ENCODE assay signal across 8 mouse cellular contexts in genomic region chr9:63568808-63569207, GRCm38 (mm10). TPM values are rescaled to one million over a fixed set of nuclear protein-coding genes. Genes with fewer than 3 reads are reported as not detected.
A peak's percentile ranks its signal among the peaks of the same experiment; 100 is the strongest.
DNase-seq lines count a peak whose midpoint lies in the region; ATAC-seq lines count a peak whose summit lies in the region.

No protein-coding gene starts in this region.

- H3K36me3 ChIP-seq in hindbrain, embryonic 14.5 days (replicated peaks; ENCODE audit: control insufficient read depth, insufficient read depth), result no peaks in the 10 kb centered on the region

- peak overlapping the region; percentile 20 for H3K4me2 ChIP-seq in hindbrain, embryonic 14.5 days (replicated peaks)

- WGBS in hindbrain, embryonic 14.5 days, result 11% methylated on average over 8 of the region's 8 CpGs

- no peak overlapping the region for H3K4me3 ChIP-seq in hindbrain, embryonic 14.5 days (replicated peaks; ENCODE audit: low read length)

- no peaks in the 10 kb centered on the region for H3K27me3 ChIP-seq in hindbrain, embryonic 14.5 days (ENCODE audit: control insufficient read depth, insufficient read depth, low read length)

- peak; percentile 25 for DNase-seq in left cerebral cortex, postnatal 4 days
- no peak for DNase-seq in left cerebral cortex, adult 8-10 months (ENCODE audit: low spot score in 2 of 2)
- peak; percentile 31 for DNase-seq in ZHBTc4 (ENCODE audit: low read depth, low spot score)
- DNase-seq in embryo, embryonic 9.5 days (ENCODE audit: extremely low spot score), result peak; percentile 20
- DNase-seq in hindbrain, embryonic 14.5 days (ENCODE audit: low spot score), result peak; percentile 53
- DNase-seq in gastrocnemius, postnatal 25 days, result no peak
- DNase-seq in cerebellum, postnatal 14 days, result no peak
- no peak for DNase-seq in gastrocnemius, postnatal 14 days

- H3K27ac ChIP-seq in hindbrain, embryonic 14.5 days, result no peak overlapping the region

- H3K9ac ChIP-seq in hindbrain, embryonic 14.5 days, result no peak overlapping the region

- no peaks in the 10 kb centered on the region for H3K9me3 ChIP-seq in hindbrain, embryonic 14.5 days (ENCODE audit: control insufficient read depth, low read length)

- intact Hi-C loops in left cerebral cortex, postnatal 4 days (cut with DNase I), result no loop called here
- intact Hi-C loops in gastrocnemius, postnatal 14 days (cut with DNase I; ENCODE audit: low total_unique reads), result no loop called here

- ATAC-seq in hindbrain, embryonic 14.5 days (ENCODE audit: low FRiP score), result no peak

- peaks cover 16% of the 10 kb centered on the region for H3K4me1 ChIP-seq in hindbrain, embryonic 14.5 days (replicated peaks; ENCODE audit: control insufficient read depth, insufficient read depth, low read length)

RNA-seq across cellular contexts. Expression of gene Iqch, which starts 33.5 kb away (rescaled TPM):
- under 1 TPM in 1 of 2 experiments, not detected in 1; 0.16 TPM for total RNA-seq in left cerebral cortex, postnatal 4 days (2021)
- under 1 TPM in 2 of 4 experiments, not detected in 2; 0.11 to 0.19 TPM for total RNA-seq in left cerebral cortex, adult 8-10 months (2022)
- 0.21 and 0.37 TPM in 2 replicates for polyA plus RNA-seq in hindbrain, embryonic 14.5 days (2014; fragmentation: Nextera tagmentation; extraction: Ambion mirVana)
- total RNA-seq in gastrocnemius, postnatal 25 days (2021), result not detected
- under 1 TPM in 1 of 2 experiments, not detected in 1; 0.07 TPM for total RNA-seq in gastrocnemius, postnatal 14 days (2021)

RNA-seq across cellular contexts. Expression of gene Aagab, which starts 33.7 kb away (rescaled TPM):
- total RNA-seq in left cerebral cortex, postnatal 4 days (2021), result 10 to 100 TPM; 46.5 to 47.2 TPM
- 10 to 100 TPM; 41.2 to 50.7 (median 46.4) TPM for total RNA-seq in left cerebral cortex, adult 8-10 months (2022)
- 59.2 and 66.6 TPM in 2 replicates for polyA plus RNA-seq in hindbrain, embryonic 14.5 days (2014; fragmentation: Nextera tagmentation; extraction: Ambion mirVana)
- 10 to 100 TPM; 10.1 to 12.4 TPM for total RNA-seq in gastrocnemius, postnatal 25 days (2021)
- total RNA-seq in gastrocnemius, postnatal 14 days (2021), result 10 to 100 TPM in 1 of 2 experiments, 1 to 10 TPM in 1; 9.3 to 11.2 TPM

Comparison
In these comparisons a context has a peak if more than half of its experiments do, and no peak if none do; other contexts are left out.
1. DNase-seq: peak in left cerebral cortex, postnatal 4 days (single experiment), ZHBTc4 (single experiment), embryo, embryonic 9.5 days (single experiment) and hindbrain, embryonic 14.5 days (single experiment); none in left cerebral cortex, adult 8-10 months (0 of 2), gastrocnemius, postnatal 25 days (single experiment), cerebellum, postnatal 14 days (0 of 2) and gastrocnemius, postnatal 14 days (single experiment).